Mouse (Mus musculus): ENCODE results near the gene Bcas1.

Gene Bcas1

GRCm38 (mm10) chr2:170411490-170412168, 16.0 kb downstream of the Bcas1 start:
- no peak for DNase-seq

- DNase-seq: no peak
Observed at GRCm38 (mm10) chr2:170410677-170411489, 16.8 kb downstream of the Bcas1 start.

DNA sequence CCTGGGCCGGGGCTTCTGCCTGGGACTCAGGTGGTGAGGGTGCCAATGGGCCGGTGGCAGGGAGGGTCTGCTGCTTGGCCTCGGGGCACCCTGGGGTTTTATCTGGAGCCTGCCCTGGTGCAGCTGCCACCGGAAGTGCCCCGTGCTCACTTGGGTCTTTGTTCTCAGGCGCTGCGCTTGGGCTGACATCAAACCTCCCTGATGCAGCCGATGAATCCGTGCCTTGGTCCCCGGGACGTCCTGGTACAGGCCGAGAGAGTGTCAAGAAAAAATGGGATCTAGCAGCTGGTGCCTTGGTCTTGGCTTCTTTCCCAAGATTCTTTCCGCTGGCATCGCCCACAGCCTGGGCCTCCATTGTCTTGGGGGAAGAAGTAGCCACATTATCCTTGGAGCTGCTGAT, 21.2 kb downstream of the Bcas1 start:
- DNase-seq: no peak

DNA sequence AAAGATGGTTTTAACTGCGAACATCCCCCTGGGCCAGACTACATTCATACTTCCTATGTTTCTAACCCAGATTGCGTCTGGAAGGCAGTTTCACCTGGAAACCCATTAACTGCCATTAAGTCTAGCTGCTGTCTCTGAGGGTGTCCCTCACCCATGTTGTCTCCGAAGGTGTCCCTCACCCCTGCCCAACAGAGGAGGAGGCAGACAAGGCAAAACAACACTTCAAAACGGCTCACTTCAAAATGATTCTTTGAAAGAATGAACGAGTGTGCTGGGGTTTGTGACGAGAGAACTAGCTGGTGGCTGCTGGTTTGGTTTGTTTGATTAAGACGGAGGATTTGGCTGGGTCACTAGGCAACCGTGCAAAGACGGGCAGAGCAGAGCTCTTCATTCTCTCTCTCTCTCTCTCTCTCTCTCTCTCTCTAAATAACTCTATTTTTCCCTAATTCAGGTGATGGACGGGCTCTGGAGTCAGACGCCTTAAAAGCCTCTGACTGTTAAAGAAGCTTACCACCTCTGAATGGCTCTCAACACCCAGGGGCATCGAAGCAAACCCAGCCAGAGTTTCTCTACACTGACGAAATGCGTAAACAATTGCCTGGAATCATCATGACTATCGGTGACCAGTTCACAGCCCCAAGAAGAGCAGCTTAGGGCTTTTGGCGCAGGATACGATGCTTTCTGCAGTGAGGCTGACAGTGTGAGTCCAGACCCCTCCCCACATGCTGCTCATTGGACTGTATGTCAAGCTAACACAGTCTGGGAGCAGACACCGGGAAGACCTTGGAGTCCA, 22.7 kb downstream of the Bcas1 start:
- no peak for DNase-seq

GRCm38 (mm10) chr2:170403666-170404385, 23.8 kb downstream of the Bcas1 start:
- DNase-seq: no peak

DNA sequence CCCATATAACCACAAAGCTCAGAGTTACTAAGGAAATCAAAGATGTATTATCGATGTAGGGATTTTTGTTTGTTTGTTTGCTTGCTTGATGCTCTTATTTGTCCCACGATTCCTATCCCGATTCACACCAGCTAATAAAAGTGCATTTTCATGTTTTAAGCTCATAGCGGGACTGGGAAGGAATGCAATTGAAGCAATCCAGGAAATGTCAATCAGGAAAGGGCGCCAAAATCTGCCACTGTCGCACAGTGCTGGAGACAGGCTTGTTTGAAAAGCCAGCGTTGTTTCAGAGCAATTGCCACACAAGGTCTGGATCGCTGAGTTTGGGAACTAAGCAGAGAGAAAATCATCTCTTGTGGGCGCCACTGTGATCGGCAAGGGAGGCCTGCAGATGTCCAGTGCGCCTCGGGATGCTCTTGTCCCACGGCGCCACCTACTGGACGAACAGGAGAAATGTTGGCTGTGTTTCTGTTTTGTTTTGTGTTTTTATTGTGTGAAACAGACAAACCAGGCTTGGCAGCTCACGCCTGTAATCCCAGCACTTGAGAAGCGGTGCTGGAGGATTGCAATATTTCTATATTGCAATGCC, 26.3 kb downstream of the Bcas1 start:
- peak; percentile 68 for DNase-seq

DNA sequence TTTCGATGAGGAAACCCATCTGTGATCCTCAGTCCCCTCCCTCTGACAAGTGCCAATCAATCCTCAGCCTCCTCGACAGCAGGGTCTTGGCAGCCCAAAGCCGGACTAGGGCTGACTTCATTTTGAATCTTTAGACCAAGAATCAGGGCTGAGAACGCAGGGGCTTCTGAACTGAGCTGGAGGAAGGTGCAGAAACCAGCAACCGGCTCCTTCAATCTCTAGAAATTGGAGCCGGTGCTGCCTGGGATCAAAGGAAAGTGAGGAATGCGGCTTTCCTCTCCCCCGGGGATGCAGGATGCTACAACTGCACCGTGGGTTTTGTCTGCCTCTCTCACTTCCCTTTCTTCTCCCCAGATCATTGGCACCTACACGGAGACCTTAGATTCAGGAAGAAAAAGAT, 27.0 kb downstream of the Bcas1 start:
- peak; percentile 8 for DNase-seq

DNA sequence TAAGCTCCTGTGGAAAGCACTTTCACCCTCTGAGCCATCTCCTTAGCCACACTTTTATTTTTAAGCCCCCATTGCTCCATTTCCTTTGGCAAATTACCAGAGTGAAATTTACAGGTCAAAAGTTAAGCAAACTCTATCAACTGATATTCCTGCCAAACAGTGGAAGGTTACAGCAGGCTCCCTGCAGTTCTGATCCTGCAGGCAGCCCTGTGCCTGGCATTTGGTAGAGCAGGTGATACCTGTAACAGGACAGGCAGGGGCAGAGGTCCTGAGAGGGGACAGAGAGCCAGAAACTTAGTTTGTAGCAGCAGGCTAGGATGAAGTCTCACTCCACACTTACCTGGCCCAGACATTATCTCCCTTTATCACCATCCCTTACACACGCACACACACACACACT, 35.7 kb downstream of the Bcas1 start:
- DNase-seq: no peak

- DNase-seq: no peak
Observed at GRCm38 (mm10) chr2:170388320-170388719, 39.3 kb downstream of the Bcas1 start.

- DNase-seq: no peak
Observed at GRCm38 (mm10) chr2:170385556-170385955, 42.1 kb downstream of the Bcas1 start.

DNA sequence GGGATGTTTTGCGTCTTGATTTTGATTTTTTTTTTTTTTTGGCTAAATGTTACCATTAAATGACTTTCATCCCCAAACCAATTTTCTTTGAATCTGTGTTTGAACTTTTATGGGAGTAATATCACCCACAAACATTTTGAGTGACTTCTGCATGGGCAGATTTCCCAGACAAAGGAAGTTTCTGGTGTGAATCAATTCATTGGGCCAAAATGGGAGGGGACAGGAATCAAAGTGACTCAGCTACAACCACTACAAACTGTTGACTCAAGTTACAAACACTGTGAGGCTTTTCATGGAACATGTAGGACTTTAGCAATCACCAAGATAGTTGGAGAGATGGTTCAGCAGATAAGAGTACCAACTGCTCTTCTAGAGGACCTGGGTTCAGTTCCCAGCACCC, 42.9 kb downstream of the Bcas1 start:
- no peak for DNase-seq

GRCm38 (mm10) chr2:170373391-170373790, 54.3 kb downstream of the Bcas1 start:
- DNase-seq: no peak

DNA sequence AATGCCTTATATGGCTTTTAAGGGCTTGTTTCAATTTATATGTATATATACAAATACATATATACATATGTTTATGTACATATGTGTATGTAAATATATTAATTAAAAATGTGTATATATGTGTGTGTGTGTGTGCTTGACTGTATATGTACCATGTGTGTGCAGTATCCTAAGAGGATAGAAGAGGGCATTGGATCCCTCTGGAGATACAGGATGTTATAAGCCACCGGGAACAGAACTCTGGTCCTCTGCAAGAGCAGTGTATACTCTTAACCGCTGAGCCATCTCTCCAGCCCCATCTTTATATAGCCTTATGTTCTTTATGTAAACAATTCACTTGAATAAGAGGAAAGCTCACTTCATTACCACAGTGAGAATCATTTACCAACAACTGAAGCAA, 62.0 kb downstream of the Bcas1 start:
- DNase-seq: no peak

DNA sequence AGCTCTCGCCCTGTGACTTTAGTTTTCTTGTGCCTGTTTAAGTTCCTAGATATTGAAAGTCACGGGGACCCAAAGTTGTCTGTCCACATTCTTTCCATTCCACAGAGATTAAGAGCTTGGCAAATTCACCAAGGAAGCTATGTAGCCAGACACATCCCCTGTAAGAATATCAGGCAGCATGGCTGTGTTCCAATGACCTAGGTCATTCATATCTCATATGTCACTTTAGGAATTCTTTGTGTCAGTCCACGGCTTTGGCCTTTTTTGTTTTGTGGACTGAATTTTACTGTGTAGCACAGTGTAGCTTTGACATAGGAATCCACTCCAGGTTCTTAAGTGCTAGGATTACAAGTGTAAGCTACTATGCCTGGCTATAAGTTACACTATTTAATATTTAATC, 62.4 kb downstream of the Bcas1 start:
- no peak for DNase-seq

DNA sequence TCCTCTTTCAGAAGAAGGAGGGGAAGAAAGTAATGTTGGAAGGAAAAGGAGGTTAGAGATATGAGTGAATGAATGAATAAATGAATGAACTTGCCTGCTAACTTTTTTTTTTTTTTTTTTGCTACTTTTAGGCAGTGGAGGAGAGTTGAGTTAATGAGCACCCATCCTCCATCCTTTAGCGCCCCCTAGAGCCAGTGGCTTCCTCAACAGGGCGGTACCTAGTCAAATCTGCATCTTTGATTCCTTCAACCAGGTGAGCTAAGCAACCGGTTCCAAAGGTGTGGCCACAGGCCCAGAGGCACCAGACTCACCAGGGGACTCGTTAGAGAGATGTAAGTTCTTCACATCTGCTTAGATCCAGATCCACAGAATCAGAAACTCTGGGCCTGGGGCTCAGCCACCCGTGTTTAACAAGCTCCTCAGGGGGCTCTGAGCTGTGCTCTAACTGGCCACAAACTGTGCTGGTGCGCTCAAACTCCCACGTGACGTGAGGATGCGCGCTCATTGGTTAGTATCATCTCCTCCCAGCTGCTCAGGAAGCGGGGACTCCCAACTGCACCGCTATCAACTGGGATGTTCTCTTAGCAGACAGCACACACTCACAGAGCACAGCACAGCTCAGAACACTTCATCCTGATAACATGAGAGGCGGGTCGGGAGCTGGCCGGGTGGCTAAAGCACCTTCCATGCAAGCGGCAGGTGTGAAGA, 70.8 kb downstream of the Bcas1 start:
- peak; percentile 44 for DNase-seq

- peak; percentile 71 for DNase-seq
Observed at GRCm38 (mm10) chr2:170354963-170355367, 72.7 kb downstream of the Bcas1 start.

DNA sequence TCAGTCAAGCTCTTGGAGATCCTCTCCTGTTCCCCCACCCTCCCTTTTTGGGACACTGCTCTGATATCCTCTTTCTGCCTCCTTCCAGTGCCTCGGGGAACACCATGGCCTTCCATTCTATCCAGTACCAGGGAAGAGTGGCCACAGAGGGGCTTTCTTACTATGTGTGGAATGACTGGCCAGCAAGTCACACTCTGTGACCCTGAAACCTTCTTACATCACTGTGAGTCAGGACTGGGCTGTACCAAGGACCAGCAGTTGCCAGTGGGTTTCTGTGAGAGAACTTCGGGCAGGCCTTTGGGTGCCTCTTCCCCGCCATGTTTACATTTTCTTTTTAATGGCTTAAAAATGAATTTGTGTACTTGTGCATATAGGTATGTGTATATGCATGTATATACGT, 75.4 kb downstream of the Bcas1 start:
- DNase-seq: no peak

- no peak for DNase-seq
Observed at GRCm38 (mm10) chr2:170351847-170352246, 75.8 kb downstream of the Bcas1 start.

- no peak for DNase-seq
Observed at GRCm38 (mm10) chr2:170349784-170350183, 77.9 kb downstream of the Bcas1 start.

DNA sequence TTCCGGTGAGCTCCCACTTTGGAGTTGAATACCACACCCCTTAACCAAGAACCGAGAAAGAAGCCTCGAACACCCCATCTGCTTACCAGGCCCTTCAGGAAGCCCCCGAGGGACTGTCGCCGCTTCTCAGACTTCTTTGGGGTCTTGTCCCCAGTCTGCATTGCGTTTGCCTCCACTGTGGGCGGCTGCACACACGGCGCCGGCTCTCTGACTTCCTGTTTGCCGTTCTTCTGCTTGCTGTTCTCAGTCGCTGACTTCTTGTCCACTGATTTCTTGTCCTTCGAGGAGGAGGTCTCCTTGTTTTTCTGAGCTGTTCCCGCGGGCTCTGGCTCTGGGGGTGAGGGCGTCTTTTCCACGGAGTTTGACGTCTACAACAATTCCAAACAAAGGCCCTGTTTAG, 78.5 kb downstream of the Bcas1 start:
- peak; percentile 47 for DNase-seq

DNA sequence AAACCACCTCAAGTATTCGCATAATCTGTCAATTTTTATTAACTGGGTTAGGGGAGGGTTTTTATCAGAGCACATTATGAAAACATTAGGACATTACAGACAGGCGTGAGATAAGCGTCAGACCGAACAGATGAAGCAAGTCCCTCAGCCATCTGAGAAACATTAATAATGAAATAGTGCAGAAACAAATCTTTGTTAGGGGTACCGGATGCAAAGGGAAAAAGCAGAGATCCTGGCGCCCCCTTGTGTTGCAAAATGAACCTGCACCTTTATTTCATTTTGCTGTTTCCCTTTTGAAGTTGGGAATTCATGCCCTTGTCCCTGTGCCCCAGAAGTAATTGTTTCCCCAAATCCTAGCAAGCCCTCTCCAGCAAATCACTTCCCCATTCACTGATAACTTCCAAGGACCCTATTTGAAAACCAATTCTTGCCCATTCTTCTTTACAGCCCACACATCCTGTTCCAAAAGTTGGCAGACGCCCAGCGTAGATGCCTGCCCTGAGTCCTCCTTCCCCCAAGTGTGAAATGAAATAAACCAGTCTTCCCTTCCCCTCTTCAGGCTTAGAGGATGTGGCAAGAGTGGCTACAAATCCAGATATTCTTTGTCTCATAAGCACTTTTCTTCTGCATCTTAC, 80.4 kb downstream of the Bcas1 start:
- DNase-seq: peak; percentile 63
